Mouse (Mus musculus): ENCODE measurements around the gene H2-D1. TPM values are rescaled to one million over a fixed set of nuclear protein-coding genes. Genes with fewer than 3 reads are reported as not detected.

Gene H2-D1
- polyA plus RNA-seq, 1 experiment from 2014 or later = 73.2 TPM

- WGBS = 48% methylated on average over 1 of the region's 1 CpGs
- ATAC-seq (ENCODE audit: insufficient read depth) (no peak), DNase-seq (no peak)
- no peaks in the 10 kb centered on the region for H3K36me3 ChIP-seq (ENCODE audit: insufficient read depth)
- TF ChIP-seq CTCF (IDR thresholded peaks at IDR 0.05; ENCODE audit: low read depth) = no peak
- no peak overlapping the region for H3K9ac ChIP-seq
- H3K4me3 ChIP-seq (ENCODE audit: low read depth, low read length) = no peak overlapping the region
- no peak overlapping the region for H3K27ac ChIP-seq (ENCODE audit: low read depth)
- no peak overlapping the region for H3K4me2 ChIP-seq
- no peaks in the 10 kb centered on the region for H3K4me1 ChIP-seq (ENCODE audit: insufficient read depth)
- peaks cover 6% of the 10 kb centered on the region; the same call in 1 of the 2 replicates for H3K27me3 ChIP-seq (ENCODE audit: insufficient read depth, low read length)
- H3K9me3 ChIP-seq (ENCODE audit: low read depth, low read length) = no peaks in the 10 kb centered on the region
Observed at GRCm38 (mm10) chr17:35267399-35268086, 5.0 kb downstream of the H2-D1 start.

GRCm38 (mm10) chr17:35269653-35270347 is 7.3 kb downstream of the H2-D1 start:
- peak; percentile 89 for DNase-seq
- H3K36me3 ChIP-seq (ENCODE audit: insufficient read depth) = no peaks in the 10 kb centered on the region
- no peak overlapping the region for H3K27ac ChIP-seq (ENCODE audit: low read depth)
- ATAC-seq (ENCODE audit: insufficient read depth) = no peak
- no peaks in the 10 kb centered on the region for H3K9me3 ChIP-seq (ENCODE audit: low read depth, low read length)
- no peak overlapping the region for H3K4me3 ChIP-seq (ENCODE audit: low read depth, low read length)
- 23% methylated on average over 3 of the region's 3 CpGs for WGBS
- no peak for TF ChIP-seq CTCF (IDR thresholded peaks at IDR 0.05; ENCODE audit: low read depth)
- H3K4me2 ChIP-seq = no peak overlapping the region
- no peaks in the 10 kb centered on the region for H3K4me1 ChIP-seq (ENCODE audit: insufficient read depth)
- H3K27me3 ChIP-seq (ENCODE audit: insufficient read depth, low read length) = no peaks in the 10 kb centered on the region
- no peak overlapping the region for H3K9ac ChIP-seq

DNA sequence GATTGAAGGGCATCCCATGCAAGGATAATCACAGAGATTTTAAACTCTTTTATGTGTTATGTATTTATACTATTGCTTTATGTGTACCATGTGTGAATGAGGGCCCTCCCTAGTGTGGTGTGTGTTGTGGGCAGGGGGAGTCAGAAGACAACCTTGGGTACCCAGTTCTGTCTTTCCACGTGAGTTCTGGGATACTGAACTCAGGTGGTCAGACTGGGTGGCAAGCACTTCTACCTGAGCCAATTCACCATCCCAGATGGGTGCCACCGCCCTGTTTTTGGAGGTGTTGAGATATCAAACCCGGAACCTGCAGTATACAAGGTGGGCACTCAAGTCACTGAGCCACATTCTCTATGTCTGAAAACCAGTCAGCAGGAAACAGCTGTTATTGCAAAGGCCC is 9.7 kb downstream of the H2-D1 start:
- DNase-seq (no peak), ATAC-seq (ENCODE audit: insufficient read depth) (no peak)
- no peak overlapping the region for H3K4me2 ChIP-seq
- peaks cover 15% of the 10 kb centered on the region; the same call in 1 of the 2 replicates for H3K27me3 ChIP-seq (ENCODE audit: insufficient read depth, low read length)
- H3K36me3 ChIP-seq (ENCODE audit: insufficient read depth) = no peaks in the 10 kb centered on the region
- TF ChIP-seq CTCF (IDR thresholded peaks at IDR 0.05; ENCODE audit: low read depth) = no peak
- H3K4me1 ChIP-seq (ENCODE audit: insufficient read depth) = no peaks in the 10 kb centered on the region
- no peak overlapping the region for H3K9ac ChIP-seq
- H3K4me3 ChIP-seq (ENCODE audit: low read depth, low read length) = no peak overlapping the region
- 64% methylated on average over 3 of the region's 3 CpGs for WGBS
- H3K27ac ChIP-seq (ENCODE audit: low read depth) = no peak overlapping the region
- no peaks in the 10 kb centered on the region for H3K9me3 ChIP-seq (ENCODE audit: low read depth, low read length)

- Histone ChIP-seq H3K27ac (ENCODE audit: low read depth) (no peak overlapping the region), H3K9me3 (ENCODE audit: low read depth, low read length) (no peaks in the 10 kb centered on the region), H3K9ac (no peak overlapping the region), H3K4me2 (no peak overlapping the region), H3K4me3 (ENCODE audit: low read depth, low read length) (no peak overlapping the region), H3K4me1 (ENCODE audit: insufficient read depth) (no peaks in the 10 kb centered on the region), H3K27me3 (ENCODE audit: insufficient read depth, low read length) (peaks cover 15% of the 10 kb centered on the region; the same call in 1 of the 2 replicates), H3K36me3 (ENCODE audit: insufficient read depth) (no peaks in the 10 kb centered on the region)
- ATAC-seq (ENCODE audit: insufficient read depth) (peak; percentile 58; the same call in 1 of the 2 replicates), DNase-seq (peak; percentile 88)
- WGBS = 4% methylated on average over 11 of the region's 11 CpGs
- peak; percentile 96 for TF ChIP-seq CTCF (IDR thresholded peaks at IDR 0.05; ENCODE audit: low read depth)
Observed at GRCm38 (mm10) chr17:35274770-35275169, 12.2 kb downstream of the H2-D1 start.

- no peaks in the 10 kb centered on the region for H3K4me1 ChIP-seq (ENCODE audit: insufficient read depth)
Observed at GRCm38 (mm10) chr17:35276304-35276864, 13.9 kb downstream of the H2-D1 start.

DNA sequence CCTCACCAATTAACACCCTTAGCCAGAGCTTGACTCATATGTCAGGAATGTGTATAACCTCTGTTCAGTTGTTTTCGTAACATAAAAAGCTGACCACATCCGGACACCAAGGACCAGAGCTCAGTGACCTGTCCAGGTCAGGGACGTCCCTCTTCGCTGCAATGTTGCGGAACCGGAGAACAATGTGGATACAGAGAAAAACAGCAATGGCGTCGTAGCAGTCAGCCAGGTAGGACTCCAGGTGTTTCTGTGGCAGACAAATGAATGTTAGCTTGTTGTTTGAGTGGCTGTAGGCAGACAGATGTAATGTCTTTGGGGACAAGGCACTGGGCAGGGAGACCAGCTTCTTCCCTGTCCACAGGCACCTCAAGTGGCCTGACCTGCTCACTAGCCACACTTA is 15.5 kb downstream of the H2-D1 start:
- H3K27ac ChIP-seq (ENCODE audit: low read depth) = no peak overlapping the region
- DNase-seq = no peak
- H3K9ac ChIP-seq = no peak overlapping the region
- TF ChIP-seq CTCF (IDR thresholded peaks at IDR 0.05; ENCODE audit: low read depth) = no peak
- no peak for ATAC-seq (ENCODE audit: insufficient read depth)
- no peaks in the 10 kb centered on the region for H3K4me1 ChIP-seq (ENCODE audit: insufficient read depth)
- no peaks in the 10 kb centered on the region for H3K9me3 ChIP-seq (ENCODE audit: low read depth, low read length)
- WGBS = 75% methylated on average over 8 of the region's 8 CpGs
- peaks cover 15% of the 10 kb centered on the region; the same call in 1 of the 2 replicates for H3K27me3 ChIP-seq (ENCODE audit: insufficient read depth, low read length)
- H3K4me2 ChIP-seq = no peak overlapping the region
- H3K36me3 ChIP-seq (ENCODE audit: insufficient read depth) = no peaks in the 10 kb centered on the region
- H3K4me3 ChIP-seq (ENCODE audit: low read depth, low read length) = no peak overlapping the region

More at GRCm38 (mm10) chr17:35276304-35276864, 13.9 kb downstream of the H2-D1 start:
- no peak for DNase-seq
- no peak for ATAC-seq (ENCODE audit: insufficient read depth)
- H3K36me3 ChIP-seq (ENCODE audit: insufficient read depth) = no peaks in the 10 kb centered on the region
- H3K4me3 ChIP-seq (ENCODE audit: low read depth, low read length) = no peak overlapping the region
- no peak overlapping the region for H3K9ac ChIP-seq
- 7% methylated on average over 13 of the region's 13 CpGs for WGBS
- peaks cover 15% of the 10 kb centered on the region; the same call in 1 of the 2 replicates for H3K27me3 ChIP-seq (ENCODE audit: insufficient read depth, low read length)
- H3K27ac ChIP-seq (ENCODE audit: low read depth) = no peak overlapping the region
- no peaks in the 10 kb centered on the region for H3K9me3 ChIP-seq (ENCODE audit: low read depth, low read length)
- TF ChIP-seq CTCF (IDR thresholded peaks at IDR 0.05; ENCODE audit: low read depth) = no peak
- no peak overlapping the region for H3K4me2 ChIP-seq
